Comparison of ENCODE assay signal across 7 mouse cellular contexts in genomic region chr11:109721320-109721780, GRCm38 (mm10). TPM values are rescaled to one million over a fixed set of nuclear protein-coding genes. Genes with fewer than 3 reads are reported as not detected.
DNase-seq lines count a peak whose midpoint lies in the region; ATAC-seq and TF ChIP-seq lines count a peak whose summit lies in the region.

No protein-coding gene starts in this region.

- H3K9me3 ChIP-seq in ES-E14 (ENCODE audit: control insufficient read depth, insufficient read depth, low read depth, low read length) = no peaks in the 10 kb centered on the region
- no peaks in the 10 kb centered on the region for H3K9me3 ChIP-seq in forebrain, embryonic 14.5 days (replicated peaks; ENCODE audit: control insufficient read depth, low read length)
- no peaks in the 10 kb centered on the region for H3K9me3 ChIP-seq in hindbrain, embryonic 15.5 days
- no peaks in the 10 kb centered on the region for H3K9me3 ChIP-seq in liver, embryonic 13.5 days (replicated peaks)
- H3K9me3 ChIP-seq in neural tube, embryonic 12.5 days = no peaks in the 10 kb centered on the region

- WGBS in forebrain, embryonic 14.5 days = 1% methylated on average over 40 of the region's 40 CpGs
- under 1% methylated on average over 40 of the region's 40 CpGs for WGBS in hindbrain, embryonic 15.5 days
- 3% methylated on average over 40 of the region's 40 CpGs for whole genome bisulfite sequencing in liver, embryonic 13.5 days (ENCODE audit: insufficient replicate concordance)
- under 1% methylated on average over 40 of the region's 40 CpGs for WGBS in neural tube, embryonic 12.5 days

- no peaks in the 10 kb centered on the region for H3K36me3 ChIP-seq in ES-E14 (ENCODE audit: control insufficient read depth, insufficient read depth, low read length, poor library complexity, severe bottlenecking)
- no peaks in the 10 kb centered on the region for H3K36me3 ChIP-seq in forebrain, embryonic 14.5 days (ENCODE audit: control insufficient read depth, insufficient read depth, low read length)
- no peaks in the 10 kb centered on the region for H3K36me3 ChIP-seq in hindbrain, embryonic 15.5 days
- no peaks in the 10 kb centered on the region for H3K36me3 ChIP-seq in liver, embryonic 13.5 days
- H3K36me3 ChIP-seq in neural tube, embryonic 12.5 days = no peaks in the 10 kb centered on the region

- peak; percentile 32; the same call in 1 of the 2 replicates for ATAC-seq in forebrain, embryonic 14.5 days
- peak; percentile 45; the same call in 1 of the 2 replicates for ATAC-seq in hindbrain, embryonic 15.5 days (ENCODE audit: low FRiP score, low read depth)
- ATAC-seq in liver, embryonic 13.5 days (ENCODE audit: low read depth) = 0 out of 2 replicates have a peak, but pooled peaks have one; percentile 9
- peak; percentile 48; the same call in 1 of the 2 replicates for ATAC-seq in neural tube, embryonic 12.5 days (ENCODE audit: low FRiP score, low read depth)
- ATAC-seq in activated CD4-positive, CD25-positive, alpha-beta regulatory T cell, adult 4 months = no peak

- in situ Hi-C loops in ES-E14 (cut with MboI; ENCODE audit: low sequenced_read_pairs in 2 of 2, unreplicated experiment in 2 of 2) = no loop called here

- no peak overlapping the region for H3K27ac ChIP-seq in ES-E14 (ENCODE audit: insufficient read depth, low read depth, low read length, poor library complexity, severe bottlenecking)
- no peak overlapping the region for H3K27ac ChIP-seq in forebrain, embryonic 14.5 days (ENCODE audit: low read depth, low read length)
- H3K27ac ChIP-seq in hindbrain, embryonic 15.5 days (replicated peaks) = peak overlapping the region; percentile 60
- H3K27ac ChIP-seq in liver, embryonic 13.5 days = peak overlapping the region; percentile 85
- H3K27ac ChIP-seq in neural tube, embryonic 12.5 days = no peak overlapping the region

- H3K4me1 ChIP-seq in ES-E14 (ENCODE audit: control insufficient read depth in 2 of 2, insufficient read depth in 2 of 2, low read length in 2 of 2, poor library complexity in 1 of 2) = peaks cover 2% of the 10 kb centered on the region in 2 experiments; a peak in 3 of 4 replicates
- H3K4me1 ChIP-seq in forebrain, embryonic 14.5 days (ENCODE audit: control insufficient read depth, insufficient read depth, low read length) = peaks cover 13% of the 10 kb centered on the region; the same call in 1 of the 2 replicates
- H3K4me1 ChIP-seq in hindbrain, embryonic 15.5 days (replicated peaks) = peaks cover 30% of the 10 kb centered on the region
- peaks cover 18% of the 10 kb centered on the region for H3K4me1 ChIP-seq in liver, embryonic 13.5 days (replicated peaks)
- H3K4me1 ChIP-seq in neural tube, embryonic 12.5 days = peaks cover 15% of the 10 kb centered on the region

- 0 out of 2 replicates have a peak, but pooled peaks cover 9% of the 10 kb centered on the region for H3K27me3 ChIP-seq in forebrain, embryonic 14.5 days (replicated peaks; ENCODE audit: control insufficient read depth, insufficient read depth, low read length)
- peaks cover 3% of the 10 kb centered on the region; the same call in 1 of the 2 replicates for H3K27me3 ChIP-seq in hindbrain, embryonic 15.5 days
- peaks cover 33% of the 10 kb centered on the region for H3K27me3 ChIP-seq in liver, embryonic 13.5 days
- H3K27me3 ChIP-seq in neural tube, embryonic 12.5 days (replicated peaks) = peaks cover 20% of the 10 kb centered on the region

- no peak for DNase-seq in ES-E14 (ENCODE audit: low read depth, low spot score)
- DNase-seq in adrenal gland, adult 18-20 months (ENCODE audit: low spot score in 2 of 2) = peak; percentile 39 to 40
- DNase-seq in forebrain, embryonic 14.5 days (ENCODE audit: low spot score) = no peak
- DNase-seq in liver, embryonic 13.5 days = no peak

- peak overlapping the region; percentile 42; the same call in 1 of the 2 replicates for H3K9ac ChIP-seq in ES-E14 (ENCODE audit: insufficient read depth, low read depth, low read length, poor library complexity, severe bottlenecking)
- H3K9ac ChIP-seq in forebrain, embryonic 14.5 days (ENCODE audit: low read length) = peak overlapping the region; percentile 42
- peak overlapping the region; percentile 51 for H3K9ac ChIP-seq in hindbrain, embryonic 15.5 days
- H3K9ac ChIP-seq in liver, embryonic 13.5 days = peak overlapping the region; percentile 66
- H3K9ac ChIP-seq in neural tube, embryonic 12.5 days = peak overlapping the region; percentile 41

- peak overlapping the region; percentile 73 for H3K4me2 ChIP-seq in forebrain, embryonic 14.5 days (ENCODE audit: low read length)
- H3K4me2 ChIP-seq in hindbrain, embryonic 15.5 days = peak overlapping the region; percentile 94
- peak overlapping the region; percentile 62 for H3K4me2 ChIP-seq in liver, embryonic 13.5 days
- peak overlapping the region; percentile 97 for H3K4me2 ChIP-seq in neural tube, embryonic 12.5 days (replicated peaks)

- peak overlapping the region; percentile 50 to 68 for H3K4me3 ChIP-seq in ES-E14 (ENCODE audit: insufficient read depth in 1 of 2, low read depth in 1 of 2, low read length in 2 of 2, poor library complexity in 1 of 2, severe bottlenecking in 1 of 2)
- peak overlapping the region; percentile 40 for H3K4me3 ChIP-seq in forebrain, embryonic 14.5 days (ENCODE audit: low read depth, low read length)
- H3K4me3 ChIP-seq in hindbrain, embryonic 15.5 days = peak overlapping the region; percentile 50
- H3K4me3 ChIP-seq in liver, embryonic 13.5 days (replicated peaks) = peak overlapping the region; percentile 53
- H3K4me3 ChIP-seq in neural tube, embryonic 12.5 days = peak overlapping the region; percentile 37

TF ChIP-seq in ES-E14, 5 proteins besides CTCF, POLR2A, EP300 and RAD21:
- no peak for TF ChIP-seq HCFC1 (IDR thresholded peaks at IDR 0.05; ENCODE audit: borderline replicate concordance, insufficient read depth, low read length)
- no peak for TF ChIP-seq MAFK (IDR thresholded peaks at IDR 0.05; ENCODE audit: insufficient read depth, low read depth, low read length)
- TF ChIP-seq ZNF384 (IDR thresholded peaks at IDR 0.05; ENCODE audit: low read depth, low read length) = no peak
- TF ChIP-seq CHD2 (IDR thresholded peaks at IDR 0.05; ENCODE audit: low read depth, low read length) = no peak
- TF ChIP-seq ZC3H11A (IDR thresholded peaks at IDR 0.05; ENCODE audit: borderline replicate concordance, low read depth, low read length) = no peak

RNA-seq across cellular contexts. Expression of gene Fam20a, which starts 0.7 kb away (rescaled TPM):
- 0.45 and 0.58 TPM in 2 replicates for total RNA-seq in ES-E14 (2012; rRNA removed)
- 1 to 10 TPM; 2.6 to 3.0 TPM for total RNA-seq in adrenal gland, adult 18-20 months (2021)
- 1.7 and 2.3 TPM in 2 replicates for polyA plus RNA-seq in forebrain, embryonic 14.5 days (2014; fragmentation: Nextera tagmentation; extraction: Ambion mirVana)
- 5.2 and 5.5 TPM in 2 replicates for polyA plus RNA-seq in hindbrain, embryonic 15.5 days (2015; fragmentation: Nextera tagmentation; extraction: Ambion mirVana)
- polyA plus RNA-seq in liver, embryonic 13.5 days (2015; fragmentation: Nextera tagmentation; extraction: Ambion mirVana) = 3.7 and 4.1 TPM in 2 replicates
- 1.8 and 2.6 TPM in 2 replicates for polyA plus RNA-seq in neural tube, embryonic 12.5 days (2016; fragmentation: Nextera tagmentation; extraction: Ambion mirVana)
- polyA plus RNA-seq in activated CD4-positive, CD25-positive, alpha-beta regulatory T cell, adult 4 months (2017; shearing (Covaris generic)) = 1 to 10 TPM; 2.1 to 2.2 TPM

Comparison
In these comparisons a context has a peak if more than half of its experiments do, and no peak if none do; other contexts are left out.
1. DNase-seq: peak in adrenal gland, adult 18-20 months (2 of 2); none in ES-E14 (single experiment), forebrain, embryonic 14.5 days (single experiment) and liver, embryonic 13.5 days (single experiment).
2. H3K27ac ChIP-seq: peak in hindbrain, embryonic 15.5 days (single experiment) and liver, embryonic 13.5 days (single experiment); none in ES-E14 (single experiment), forebrain, embryonic 14.5 days (single experiment) and neural tube, embryonic 12.5 days (single experiment).
3. Peak in every context shown above with its lines, with median percentiles within 50 percentile points of each other: H3K4me3 ChIP-seq, H3K9ac ChIP-seq and H3K4me2 ChIP-seq.